In the genomic region with DNA sequence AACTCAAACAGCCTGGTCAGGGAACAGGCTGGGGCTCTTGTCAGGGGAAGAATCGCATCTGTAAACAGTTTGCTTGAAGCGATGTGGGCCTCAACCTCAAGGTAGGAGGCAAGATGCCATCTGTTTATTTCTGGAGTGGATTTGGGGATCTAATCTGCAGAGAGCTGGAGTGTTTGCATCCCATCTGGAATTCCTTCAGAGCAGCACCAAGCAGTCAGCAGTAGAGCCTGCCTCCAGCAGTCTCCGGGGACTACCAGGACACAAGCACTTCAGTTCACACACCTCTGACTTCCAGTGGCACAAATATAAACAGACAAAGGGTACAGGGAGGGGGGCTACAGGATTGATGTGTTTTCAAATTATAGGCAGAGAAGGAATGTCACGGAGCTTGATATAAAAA, we compare ENCODE assay signal across 9 mouse cellular contexts.
"Had no signal": no experiment of that assay in that cellular context is flagged by ENCODE, and none has a peak within 500 bp of the region (broad histone marks: within the 10 kb centered on the region; RNA-seq: fewer than 3 reads in every experiment).

No protein-coding gene starts in this region.

- H3K27ac ChIP-seq: liver, embryonic 15.5 days; lung, embryonic 15.5 days; neural tube, embryonic 12.5 days; stomach, postnatal 0 days had no signal

- H3K36me3 ChIP-seq: liver, embryonic 15.5 days; lung, embryonic 15.5 days; neural tube, embryonic 12.5 days had no signal

- H3K4me1 ChIP-seq: liver, embryonic 15.5 days; lung, embryonic 15.5 days; neural tube, embryonic 12.5 days had no signal

- H3K9ac ChIP-seq: liver, embryonic 15.5 days; lung, embryonic 15.5 days; neural tube, embryonic 12.5 days had no signal

- H3K4me2 ChIP-seq: liver, embryonic 15.5 days; lung, embryonic 15.5 days; neural tube, embryonic 12.5 days had no signal

- H3K4me3 ChIP-seq: liver, embryonic 15.5 days; lung, embryonic 15.5 days; neural tube, embryonic 12.5 days had no signal

- H3K27me3 ChIP-seq: liver, embryonic 15.5 days; lung, embryonic 15.5 days; neural tube, embryonic 12.5 days had no signal

- H3K9me3 ChIP-seq: liver, embryonic 15.5 days; lung, embryonic 15.5 days; neural tube, embryonic 12.5 days had no signal

- DNase-seq: kidney, adult 18-20 months; kidney, postnatal 10 days; left cerebral cortex, postnatal 4 days; midbrain, embryonic 14.5 days; thymus, postnatal 4 days had no signal
